Mouse (Mus musculus): ENCODE data around the gene Rsph3b. TPM values are rescaled to one million over a fixed set of nuclear protein-coding genes. Genes with fewer than 3 reads are reported as not detected.

Rsph3b gene
- polyA plus RNA-seq, 2 experiments = 5.4 to 11.0 TPM

DNA sequence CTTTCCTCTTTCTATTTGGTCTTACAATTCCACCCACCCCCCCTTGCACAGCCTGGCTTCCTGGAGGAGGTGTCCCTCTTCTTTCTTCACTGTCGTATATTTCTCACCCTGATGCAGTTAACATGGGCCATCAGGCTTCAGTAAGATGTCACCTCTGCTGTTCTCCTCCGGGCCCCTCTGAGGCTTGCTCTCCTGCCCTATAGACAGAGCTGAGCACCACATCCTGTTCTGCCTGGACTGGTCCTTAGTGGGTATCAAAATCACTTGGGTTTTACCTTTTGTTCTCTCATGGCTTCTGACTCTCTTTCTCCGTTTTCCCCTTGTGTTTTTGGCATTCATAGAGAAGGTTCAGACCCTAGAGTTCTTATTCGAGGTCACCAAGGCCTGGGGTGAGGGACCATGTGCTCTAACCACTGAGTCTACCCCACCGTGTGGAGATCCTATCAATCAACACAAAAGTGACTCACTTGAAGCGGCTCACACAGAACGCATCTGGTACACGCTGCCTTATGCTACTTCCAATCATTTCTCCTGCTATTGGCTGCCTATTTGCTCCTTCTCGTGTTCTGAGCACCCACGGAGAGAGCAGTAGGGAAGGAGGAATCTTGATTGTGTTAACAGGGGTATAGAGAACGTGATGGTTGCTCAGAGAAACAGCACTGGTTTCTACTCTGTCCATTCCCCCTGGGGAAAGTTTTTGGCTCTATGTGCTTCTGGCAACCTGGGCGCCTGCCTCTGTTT lies 86.3 kb downstream of the Rsph3b start:
- DNase-seq (ENCODE audit: low read depth in 3 of 3, low spot score in 3 of 3) (no peak), ATAC-seq (ENCODE audit: insufficient read depth) (no peak)
- no peaks in the 10 kb centered on the region for H3K36me3 ChIP-seq (replicated peaks; ENCODE audit: control insufficient read depth, insufficient read depth, low read depth)
- H3K9ac ChIP-seq (replicated peaks) = no peak overlapping the region
- peak overlapping the region; percentile 51 for H3K4me2 ChIP-seq (ENCODE audit: low read depth)
- H3K4me1 ChIP-seq (replicated peaks; ENCODE audit: control insufficient read depth in 2 of 2, insufficient read depth in 2 of 2, low read length in 1 of 2) = peaks cover 0 to 4% of the 10 kb centered on the region in 2 experiments; a peak in 2 of 4 replicates
- WGBS (ENCODE audit: insufficient replicate concordance) = 43% methylated on average over 12 of the region's 12 CpGs
- no peak overlapping the region for H3K4me3 ChIP-seq (ENCODE audit: insufficient read depth in 1 of 2, low read depth in 2 of 2, low read length in 2 of 2)
- H3K9me3 ChIP-seq (ENCODE audit: control insufficient read depth, low read length) = no peaks in the 10 kb centered on the region
- H3K27me3 ChIP-seq (ENCODE audit: control insufficient read depth, insufficient read depth, low read length) = peaks cover 9% of the 10 kb centered on the region
- no peak overlapping the region for H3K27ac ChIP-seq
- TF ChIP-seq EP300 (IDR thresholded peaks at IDR 0.05; ENCODE audit: low read depth) (no peak), CTCF (IDR thresholded peaks at IDR 0.05; ENCODE audit: low read depth) (no peak)

GRCm38 (mm10) chr17:6861181-6862039 lies 87.1 kb downstream of the Rsph3b start:
- no peak overlapping the region for H3K27ac ChIP-seq
- no peak for DNase-seq (ENCODE audit: low read depth in 3 of 3, low spot score in 3 of 3)
- no peaks in the 10 kb centered on the region for H3K36me3 ChIP-seq (replicated peaks; ENCODE audit: control insufficient read depth, insufficient read depth, low read depth)
- peak overlapping the region in 1 of 2 experiments; percentile 27; a peak in 2 of 4 replicates for H3K4me3 ChIP-seq (ENCODE audit: insufficient read depth in 1 of 2, low read depth in 2 of 2, low read length in 2 of 2)
- H3K4me2 ChIP-seq (ENCODE audit: low read depth) = peak overlapping the region; percentile 51
- TF ChIP-seq CTCF (IDR thresholded peaks at IDR 0.05; ENCODE audit: low read depth) = no peak
- no peak for TF ChIP-seq EP300 (IDR thresholded peaks at IDR 0.05; ENCODE audit: low read depth)
- ATAC-seq (ENCODE audit: insufficient read depth) = no peak
- peaks cover 9% of the 10 kb centered on the region for H3K27me3 ChIP-seq (ENCODE audit: control insufficient read depth, insufficient read depth, low read length)
- H3K4me1 ChIP-seq (replicated peaks; ENCODE audit: control insufficient read depth in 2 of 2, insufficient read depth in 2 of 2, low read length in 1 of 2) = peaks cover 0 to 4% of the 10 kb centered on the region in 2 experiments; a peak in 2 of 4 replicates
- WGBS (ENCODE audit: insufficient replicate concordance) = 3% methylated on average over 28 of the region's 28 CpGs
- no peak overlapping the region for H3K9ac ChIP-seq (replicated peaks)
- no peaks in the 10 kb centered on the region for H3K9me3 ChIP-seq (ENCODE audit: control insufficient read depth, low read length)

DNA sequence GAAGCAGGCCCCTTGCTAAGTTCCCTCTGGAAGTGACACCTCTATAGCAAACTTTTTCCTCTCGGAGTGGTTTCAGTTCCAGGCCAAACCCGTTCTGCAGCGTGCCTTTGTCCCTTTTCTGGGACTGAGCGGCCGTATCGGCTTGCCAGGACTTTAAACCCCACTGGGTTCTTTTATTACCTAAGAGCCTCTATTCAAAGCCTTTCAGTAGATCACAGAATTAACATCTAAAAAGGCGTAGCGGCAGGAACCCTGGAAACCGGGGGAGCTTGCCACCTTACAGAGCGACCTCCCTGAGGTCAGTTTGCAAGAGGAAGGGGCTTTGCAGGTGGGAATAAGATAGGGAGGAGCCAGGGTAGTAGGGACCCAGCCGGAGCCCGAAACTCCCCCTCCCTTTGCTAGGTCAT lies 88.0 kb downstream of the Rsph3b start:
- H3K4me2 ChIP-seq (ENCODE audit: low read depth) = no peak overlapping the region
- no peaks in the 10 kb centered on the region for H3K9me3 ChIP-seq (ENCODE audit: control insufficient read depth, low read length)
- TF ChIP-seq EP300 (IDR thresholded peaks at IDR 0.05; ENCODE audit: low read depth) (no peak), CTCF (IDR thresholded peaks at IDR 0.05; ENCODE audit: low read depth) (no peak)
- H3K4me3 ChIP-seq (ENCODE audit: insufficient read depth in 1 of 2, low read depth in 2 of 2, low read length in 2 of 2) = no peak overlapping the region
- no peak overlapping the region for H3K27ac ChIP-seq
- no peak for ATAC-seq (ENCODE audit: insufficient read depth)
- no peak for DNase-seq (ENCODE audit: low read depth in 3 of 3, low spot score in 3 of 3)
- 44% methylated on average over 12 of the region's 12 CpGs for WGBS (ENCODE audit: insufficient replicate concordance)
- H3K9ac ChIP-seq (replicated peaks) = no peak overlapping the region
- peaks cover 9% of the 10 kb centered on the region for H3K27me3 ChIP-seq (ENCODE audit: control insufficient read depth, insufficient read depth, low read length)
- H3K4me1 ChIP-seq (replicated peaks; ENCODE audit: control insufficient read depth in 2 of 2, insufficient read depth in 2 of 2, low read length in 1 of 2) = peaks cover 0 to 4% of the 10 kb centered on the region in 2 experiments; a peak in 2 of 4 replicates
- no peaks in the 10 kb centered on the region for H3K36me3 ChIP-seq (replicated peaks; ENCODE audit: control insufficient read depth, insufficient read depth, low read depth)

DNA sequence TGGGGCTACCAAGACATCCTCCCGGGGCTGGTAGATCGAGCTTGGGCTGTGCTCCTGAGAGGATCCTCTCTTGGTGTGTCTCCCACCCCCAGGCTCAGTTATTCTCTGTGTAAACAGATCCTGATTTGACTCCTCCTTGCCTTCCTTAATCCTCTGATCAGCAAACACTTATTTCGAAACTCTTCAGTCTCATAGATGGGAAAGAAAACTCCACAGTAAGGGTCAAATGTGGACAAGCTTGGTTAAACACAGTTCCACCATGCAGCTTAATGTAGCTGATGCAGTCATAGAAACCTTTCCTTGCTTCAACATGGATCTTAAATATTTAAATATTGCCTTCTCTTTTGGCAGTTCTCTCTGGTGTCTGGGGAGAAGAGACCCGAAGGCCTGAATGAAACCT lies 88.4 kb downstream of the Rsph3b start:
- Histone ChIP-seq H3K27me3 (ENCODE audit: control insufficient read depth, insufficient read depth, low read length) (peaks cover 9% of the 10 kb centered on the region), H3K4me3 (ENCODE audit: insufficient read depth in 1 of 2, low read depth in 2 of 2, low read length in 2 of 2) (no peak overlapping the region), H3K4me1 (replicated peaks; ENCODE audit: control insufficient read depth in 2 of 2, insufficient read depth in 2 of 2, low read length in 1 of 2) (peaks cover 0 to 4% of the 10 kb centered on the region in 2 experiments; a peak in 2 of 4 replicates), H3K9me3 (ENCODE audit: control insufficient read depth, low read length) (no peaks in the 10 kb centered on the region), H3K9ac (replicated peaks) (no peak overlapping the region), H3K36me3 (replicated peaks; ENCODE audit: control insufficient read depth, insufficient read depth, low read depth) (no peaks in the 10 kb centered on the region), H3K4me2 (ENCODE audit: low read depth) (no peak overlapping the region), H3K27ac (no peak overlapping the region)
- TF ChIP-seq EP300 (IDR thresholded peaks at IDR 0.05; ENCODE audit: low read depth) = no peak
- no peak for TF ChIP-seq CTCF (IDR thresholded peaks at IDR 0.05; ENCODE audit: low read depth)
- DNase-seq (ENCODE audit: low read depth in 3 of 3, low spot score in 3 of 3) = no peak
- no peak for ATAC-seq (ENCODE audit: insufficient read depth)
- 48% methylated on average over 4 of the region's 4 CpGs for WGBS (ENCODE audit: insufficient replicate concordance)

Small RNA genes within 50 kb of the gene (microRNA-seq; reads per million reads assigned to microRNA genes)
- not detected for gene Mir692-1

Other genes with a start within 250 kb of the Rsph3b start
- gene Ezr, start 165.9 kb downstream of the Rsph3b start, polyA plus RNA-seq (2012; rRNA removed) = 17.6 and 31.2 TPM in 2 replicates
- 41.7 and 52.8 TPM in 2 replicates for gene Ezr, start 165.9 kb downstream of the Rsph3b start, polyA plus RNA-seq (2014; fragmentation: Nextera tagmentation; extraction: Ambion mirVana)
- 8.8 and 11.2 TPM in 2 replicates for gene Tagap1, start 12.5 kb upstream of the Rsph3b start, polyA plus RNA-seq (2012; rRNA removed)
- gene Tagap1, start 12.5 kb upstream of the Rsph3b start, polyA plus RNA-seq (2014; fragmentation: Nextera tagmentation; extraction: Ambion mirVana) = 12.4 and 14.7 TPM in 2 replicates
- 39.4 and 63.3 TPM in 2 replicates for gene Rnaset2b, start 22.0 kb upstream of the Rsph3b start, polyA plus RNA-seq (2012; rRNA removed)
- 94.6 and 108 TPM in 2 replicates for gene Rnaset2b, start 22.0 kb upstream of the Rsph3b start, polyA plus RNA-seq (2014; fragmentation: Nextera tagmentation; extraction: Ambion mirVana)
- gene Gm49721, start 30.2 kb upstream of the Rsph3b start, polyA plus RNA-seq (2012; rRNA removed) = 0.10 and 0.15 TPM in 2 replicates
- gene Gm49721, start 30.2 kb upstream of the Rsph3b start, polyA plus RNA-seq (2014; fragmentation: Nextera tagmentation; extraction: Ambion mirVana) = 0.06 TPM in 1 of 2 replicates, not detected in the other
- not detected in 2 replicates for gene Gm1604a, start 76.9 kb upstream of the Rsph3b start, polyA plus RNA-seq (2012; rRNA removed)
- 0.14 TPM in 1 of 2 replicates, not detected in the other for gene Gm1604a, start 76.9 kb upstream of the Rsph3b start, polyA plus RNA-seq (2014; fragmentation: Nextera tagmentation; extraction: Ambion mirVana)
- gene Rps6ka2, start 221.4 kb upstream of the Rsph3b start, polyA plus RNA-seq (2012; rRNA removed) = 1.0 and 1.1 TPM in 2 replicates
- gene Rps6ka2, start 221.4 kb upstream of the Rsph3b start, polyA plus RNA-seq (2014; fragmentation: Nextera tagmentation; extraction: Ambion mirVana) = 0.89 and 1.2 TPM in 2 replicates